Mouse (Mus musculus): Measurements from ENCODE around the gene Mrps11. TPM values are rescaled to one million over a fixed set of nuclear protein-coding genes. Genes with fewer than 3 reads are reported as not detected.

Mrps11 gene
- total RNA-seq, 2 experiments from 2014 or later = 37.1 to 71.5 TPM

GRCm38 (mm10) chr7:78791359-78792222 lies 8.7 kb downstream of the Mrps11 start:
- ATAC-seq (replicated peaks; ENCODE audit: poor library complexity) = peak; percentile 89

GRCm38 (mm10) chr7:78793895-78794570 lies 11.1 kb downstream of the Mrps11 start:
- peak; percentile 66 for ATAC-seq (replicated peaks; ENCODE audit: poor library complexity)

DNA sequence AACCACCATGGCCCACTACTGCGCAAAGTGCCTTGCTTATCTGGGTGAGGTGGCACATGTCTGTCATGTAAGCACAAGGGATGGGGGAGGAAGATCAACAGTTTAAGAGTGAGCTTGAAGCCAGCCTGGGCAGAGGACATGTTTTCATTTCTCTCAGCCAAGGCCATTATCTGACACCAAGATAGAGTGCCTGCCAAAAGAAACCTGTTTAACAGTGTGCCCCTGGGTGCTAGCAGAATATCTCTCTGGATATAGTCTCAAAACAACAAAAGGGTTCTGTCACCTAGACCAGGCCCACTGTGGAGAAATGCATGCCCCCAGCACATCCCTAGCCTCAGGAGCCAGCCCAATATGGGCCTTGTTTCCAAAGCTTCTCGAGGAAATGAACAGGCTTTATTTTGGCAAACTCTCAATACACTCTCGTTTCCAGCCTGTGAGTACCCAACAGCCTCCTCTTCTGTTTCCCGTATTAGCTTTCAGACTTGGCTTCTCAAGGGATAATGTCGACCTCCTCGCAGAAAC lies 11.7 kb downstream of the Mrps11 start:
- peak; percentile 38; the same call in 1 of the 2 replicates for ATAC-seq (replicated peaks; ENCODE audit: poor library complexity)

DNA sequence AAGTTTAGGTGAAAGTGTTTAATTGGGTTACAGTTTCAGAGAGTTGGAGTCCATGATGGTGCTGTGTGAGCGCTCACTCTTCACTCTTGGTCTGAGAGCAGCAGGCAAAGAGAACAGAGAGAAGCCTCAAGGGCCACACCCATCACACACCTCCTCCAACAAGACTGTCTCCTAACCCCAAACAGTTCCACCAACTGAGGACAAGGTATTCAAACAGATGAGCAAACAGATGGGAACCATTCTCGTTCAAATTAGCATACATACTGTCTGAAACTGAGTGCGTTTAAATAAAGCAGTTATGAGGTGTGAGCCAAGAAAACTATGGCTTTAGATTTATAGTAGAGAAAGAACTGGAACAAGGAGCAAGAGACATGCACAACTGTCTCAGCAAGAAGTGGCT lies 13.7 kb downstream of the Mrps11 start:
- no peak for ATAC-seq (replicated peaks; ENCODE audit: poor library complexity)

GRCm38 (mm10) chr7:78797843-78798455 lies 15.0 kb downstream of the Mrps11 start:
- no peak for ATAC-seq (replicated peaks; ENCODE audit: poor library complexity)

GRCm38 (mm10) chr7:78799730-78800496 lies 17.0 kb downstream of the Mrps11 start:
- ATAC-seq (replicated peaks; ENCODE audit: poor library complexity) = peak; percentile 73

DNA sequence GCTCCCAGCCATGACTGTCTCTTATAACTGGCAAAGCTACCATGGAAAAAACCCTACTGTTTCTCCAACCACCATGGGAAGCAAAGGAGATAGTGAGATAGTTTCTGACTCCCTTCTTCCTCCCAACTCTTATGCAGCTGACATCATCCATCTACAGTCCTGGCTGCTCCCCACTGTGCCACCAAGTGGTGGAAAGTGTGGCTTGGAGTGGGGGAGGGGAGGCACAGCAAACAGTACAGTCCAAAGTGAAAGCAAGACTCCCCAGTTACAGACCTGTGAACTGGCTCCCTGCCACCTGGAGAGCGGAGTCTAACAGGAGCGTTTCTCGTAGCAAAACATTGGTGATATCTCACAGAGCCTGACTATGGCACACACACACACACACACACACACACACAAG lies 20.9 kb downstream of the Mrps11 start:
- ATAC-seq (replicated peaks; ENCODE audit: poor library complexity) = peak; percentile 78

GRCm38 (mm10) chr7:78807192-78807591 lies 24.3 kb downstream of the Mrps11 start:
- no peak for ATAC-seq (replicated peaks; ENCODE audit: poor library complexity)

DNA sequence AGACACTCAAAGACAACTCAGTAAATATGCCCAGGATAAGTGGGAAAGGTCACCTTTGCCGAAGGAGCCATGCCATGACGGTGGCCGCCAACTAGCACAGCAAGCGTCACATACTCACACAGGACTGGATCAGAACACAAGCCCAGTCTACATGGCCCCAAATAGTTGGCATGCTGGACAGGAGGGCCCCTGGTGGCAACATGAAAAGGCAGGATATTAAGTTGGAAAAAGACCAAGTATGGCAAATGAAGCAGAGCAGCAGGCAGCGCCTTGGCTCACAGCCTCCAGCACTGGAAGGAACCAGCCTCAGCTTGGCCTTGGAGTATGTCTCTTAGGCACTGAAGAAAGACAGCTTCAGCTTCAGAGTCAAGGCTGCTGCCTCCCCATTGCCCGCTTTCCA lies 30.9 kb downstream of the Mrps11 start:
- ATAC-seq (replicated peaks; ENCODE audit: poor library complexity) = no peak

GRCm38 (mm10) chr7:78814766-78815165 lies 31.8 kb downstream of the Mrps11 start:
- no peak for ATAC-seq (replicated peaks; ENCODE audit: poor library complexity)

- peak; percentile 54; the same call in 1 of the 2 replicates for ATAC-seq (replicated peaks; ENCODE audit: poor library complexity)
Observed at GRCm38 (mm10) chr7:78818336-78818735, 35.4 kb downstream of the Mrps11 start.

DNA sequence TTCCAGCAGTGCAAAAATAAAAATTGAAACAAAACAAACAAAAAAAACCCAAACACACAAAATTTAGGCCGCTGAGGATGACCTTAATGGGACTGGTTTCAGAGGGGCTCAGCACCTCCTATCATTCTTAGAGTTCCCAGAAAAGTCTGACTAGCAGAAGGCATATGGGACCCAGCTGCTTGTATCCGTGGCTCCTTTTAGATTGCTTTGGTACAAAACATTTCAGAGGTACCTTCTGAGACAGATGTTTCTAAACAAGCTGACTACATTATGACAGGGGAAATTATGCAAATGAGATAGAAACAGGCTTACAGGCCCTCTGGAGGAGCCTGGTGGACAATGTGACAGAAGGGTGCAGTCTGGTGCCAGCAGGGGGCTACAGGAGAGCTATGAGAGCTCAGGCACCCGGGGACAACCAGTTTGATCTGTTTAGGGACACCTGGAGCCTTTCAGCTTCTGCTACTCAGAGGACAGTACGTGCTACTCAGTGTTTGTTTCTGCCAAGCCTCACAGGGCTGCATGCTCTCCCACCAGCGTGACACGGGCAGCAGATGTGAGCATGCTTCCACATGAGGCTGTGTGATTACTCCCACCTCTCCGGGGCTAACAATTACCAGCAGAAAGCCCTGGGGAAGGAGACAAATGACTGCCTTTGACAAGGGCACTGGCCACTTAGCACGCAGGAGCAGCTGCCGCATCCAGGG lies 43.9 kb downstream of the Mrps11 start:
- peak; percentile 84 for ATAC-seq (replicated peaks; ENCODE audit: poor library complexity)

DNA sequence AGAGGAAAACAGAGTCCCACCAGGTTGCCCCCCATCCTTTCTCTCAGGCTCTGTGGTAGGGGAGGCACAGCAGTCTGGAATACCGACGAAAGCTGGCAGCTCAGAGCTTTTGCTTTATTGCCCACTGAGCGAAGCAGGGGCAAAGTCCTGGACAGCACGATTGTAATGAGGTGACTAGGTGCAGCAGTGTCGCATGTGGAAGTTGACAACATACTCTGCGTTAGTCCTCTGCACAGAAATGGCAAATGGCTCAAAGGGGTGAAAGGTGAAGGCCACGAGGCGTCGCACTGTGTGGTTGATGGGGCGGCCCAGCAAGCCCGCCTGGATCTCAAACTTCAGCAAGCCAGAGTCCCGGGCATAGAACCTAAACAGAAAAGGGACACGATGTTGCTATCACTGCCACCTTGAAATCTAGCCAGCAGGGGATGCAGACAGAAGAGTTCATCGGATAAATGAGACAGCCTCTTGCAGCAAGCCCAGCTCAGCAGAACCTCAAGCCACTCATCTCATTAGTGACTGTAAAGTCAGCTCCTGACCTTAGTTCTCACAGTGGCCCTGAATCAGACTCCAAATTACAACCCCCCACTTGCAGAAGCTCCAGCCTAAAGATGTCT lies 44.9 kb downstream of the Mrps11 start:
- no peak for ATAC-seq (replicated peaks; ENCODE audit: poor library complexity)

- no peak for ATAC-seq (replicated peaks; ENCODE audit: poor library complexity)
Observed at GRCm38 (mm10) chr7:78835656-78836055, 52.7 kb downstream of the Mrps11 start.

GRCm38 (mm10) chr7:78837250-78837649 lies 54.3 kb downstream of the Mrps11 start:
- ATAC-seq (replicated peaks; ENCODE audit: poor library complexity) = peak; percentile 87

GRCm38 (mm10) chr7:78841601-78842000 lies 58.7 kb downstream of the Mrps11 start:
- ATAC-seq (replicated peaks; ENCODE audit: poor library complexity) = no peak

All from megakaryocyte progenitor cell, adult 5-6 weeks (primary cell).